Mouse (Mus musculus) heart, embryonic 12.5 days (tissue): ENCODE data around the gene Etv6. TPM values are rescaled to one million over a fixed set of nuclear protein-coding genes. Genes with fewer than 3 reads are reported as not detected.

ENCODE experiments used
- ATAC-seq: fragments of 200-750 bp; cut with Nextera tagmentation; 2 replicates; pipeline ENCODE4 v1.8.0; 2017; ENCODE audit warnings: moderate TSS enrichment, moderate library complexity; ENCODE audit not compliant: insufficient number of reproducible peaks, low FRiP score
- H3K27ac ChIP-seq: fragments of 300-500 bp; sonication (generic); 2 replicates; pipeline ENCODE4 v1.5.1; 2016; ENCODE audit warnings: mild to moderate bottlenecking, moderate library complexity; ENCODE audit not compliant: poor library complexity, severe bottlenecking
- H3K27me3 ChIP-seq: fragments of 300-500 bp; sonication (generic); replicated peaks from 2 replicates; pipeline ENCODE4 v1.6.1; 2016; ENCODE audit warnings: mild to moderate bottlenecking, moderate library complexity
- H3K36me3 ChIP-seq: fragments of 300-500 bp; sonication (generic); 2 replicates; pipeline ENCODE4 v1.6.1; 2016; ENCODE audit warnings: mild to moderate bottlenecking, moderate library complexity
- H3K4me1 ChIP-seq: fragments of 300-500 bp; sonication (generic); replicated peaks from 2 replicates; pipeline ENCODE4 v1.6.1; 2016; ENCODE audit warnings: mild to moderate bottlenecking
- H3K4me2 ChIP-seq: fragments of 300-500 bp; sonication (generic); 2 replicates; pipeline ENCODE4 v1.6.1; 2016; ENCODE audit warnings: mild to moderate bottlenecking, moderate library complexity
- H3K4me3 ChIP-seq: fragments of 300-500 bp; sonication (generic); 2 replicates; pipeline ENCODE4 v1.5.1; 2016; ENCODE audit warnings: mild to moderate bottlenecking
- H3K9ac ChIP-seq: fragments of 300-500 bp; sonication (generic); 2 replicates; pipeline ENCODE4 v1.6.1; 2016; ENCODE audit warnings: mild to moderate bottlenecking, moderate library complexity
- H3K9me3 ChIP-seq: fragments of 300-500 bp; sonication (generic); replicated peaks from 2 replicates; pipeline ENCODE4 v1.6.1; 2016; ENCODE audit warnings: mild to moderate bottlenecking, moderate library complexity
- WGBS: fragments of 180-500 bp; shearing (Covaris S2); methylation state at CpG from one replicate; pipeline ENCODE4 v1.1.7; 2016; 5-methylcytosine and 5-hydroxymethylcytosine counted together
- polyA plus RNA-seq: library from polyadenylated mRNA; unstranded; fragments of >200 nt; fragmentation: Nextera tagmentation; extraction: Ambion mirVana; gene quantifications from 2 replicates; pipeline ENCODE4 v1.2.1, GENCODE M21; 2016

Etv6 gene
- polyA plus RNA-seq, 1 experiment from 2014 or later = 19.9 TPM

- Histone ChIP-seq H3K36me3 (no peaks in the 10 kb centered on the region), H3K4me2 (no peak overlapping the region), H3K27ac (no peak overlapping the region), H3K4me1 (peaks cover 11% of the 10 kb centered on the region), H3K4me3 (no peak overlapping the region), H3K27me3 (no peaks in the 10 kb centered on the region), H3K9me3 (0 out of 2 replicates have a peak, but pooled peaks cover 7% of the 10 kb centered on the region), H3K9ac (no peak overlapping the region)
- 30% methylated on average over 7 of the region's 7 CpGs for WGBS
- ATAC-seq = no peak
Measured at GRCm38 (mm10) chr6:134032451-134032850, 3.0 kb upstream of the Etv6 start.

- Histone ChIP-seq H3K4me2 (peak overlapping the region; percentile 73), H3K9me3 (no peaks in the 10 kb centered on the region), H3K4me3 (peak overlapping the region; percentile 77), H3K9ac (peak overlapping the region; percentile 88), H3K27me3 (no peaks in the 10 kb centered on the region), H3K27ac (peak overlapping the region; percentile 100), H3K36me3 (no peaks in the 10 kb centered on the region), H3K4me1 (peaks cover 29% of the 10 kb centered on the region)
- no peak for ATAC-seq
- under 1% methylated on average over 8 of the region's 8 CpGs for WGBS
Measured at GRCm38 (mm10) chr6:134034436-134034835, 1.1 kb upstream of the Etv6 start.

GRCm38 (mm10) chr6:134034904-134035489 is 503 bp upstream of the Etv6 start:
- H3K27ac ChIP-seq = peak overlapping the region; percentile 100
- ATAC-seq = peak; percentile 91
- peak overlapping the region; percentile 73 for H3K4me2 ChIP-seq
- no peaks in the 10 kb centered on the region for H3K9me3 ChIP-seq
- H3K27me3 ChIP-seq = no peaks in the 10 kb centered on the region
- H3K9ac ChIP-seq = peak overlapping the region; percentile 88
- WGBS = under 1% methylated on average over 55 of the region's 55 CpGs
- peaks cover 33% of the 10 kb centered on the region for H3K4me1 ChIP-seq
- H3K4me3 ChIP-seq = peak overlapping the region; percentile 77
- H3K36me3 ChIP-seq = no peaks in the 10 kb centered on the region

GRCm38 (mm10) chr6:134036491-134036911 is 1.0 kb downstream of the Etv6 start:
- Histone ChIP-seq H3K9ac (peak overlapping the region; percentile 88), H3K4me1 (peaks cover 48% of the 10 kb centered on the region), H3K4me2 (peak overlapping the region; percentile 73), H3K9me3 (no peaks in the 10 kb centered on the region), H3K27me3 (no peaks in the 10 kb centered on the region), H3K36me3 (no peaks in the 10 kb centered on the region), H3K4me3 (peak overlapping the region; percentile 77), H3K27ac (peak overlapping the region; percentile 100)
- no peak for ATAC-seq
- 1% methylated on average over 8 of the region's 8 CpGs for WGBS

GRCm38 (mm10) chr6:134036951-134037431 is 1.5 kb downstream of the Etv6 start:
- ATAC-seq = no peak
- H3K9ac ChIP-seq = peak overlapping the region; percentile 88
- 8% methylated on average over 3 of the region's 3 CpGs for WGBS
- H3K9me3 ChIP-seq = no peaks in the 10 kb centered on the region
- H3K36me3 ChIP-seq = no peaks in the 10 kb centered on the region
- peak overlapping the region; percentile 73 for H3K4me2 ChIP-seq
- H3K27ac ChIP-seq = peak overlapping the region; percentile 100
- H3K27me3 ChIP-seq = no peaks in the 10 kb centered on the region
- H3K4me1 ChIP-seq = peaks cover 53% of the 10 kb centered on the region
- H3K4me3 ChIP-seq = peak overlapping the region; percentile 77

- Histone ChIP-seq H3K4me3 (peak overlapping the region; percentile 77), H3K27me3 (no peaks in the 10 kb centered on the region), H3K4me2 (peak overlapping the region; percentile 73), H3K9me3 (no peaks in the 10 kb centered on the region), H3K36me3 (no peaks in the 10 kb centered on the region), H3K4me1 (peaks cover 56% of the 10 kb centered on the region), H3K27ac (no peak overlapping the region; the same call in 1 of the 2 replicates), H3K9ac (0 out of 2 replicates have a peak overlapping the region, but pooled peaks have one; percentile 6)
- 19% methylated on average over 10 of the region's 10 CpGs for WGBS
- no peak for ATAC-seq
Measured at GRCm38 (mm10) chr6:134037960-134038359, 2.5 kb downstream of the Etv6 start.

- peak overlapping the region; percentile 77 for H3K4me3 ChIP-seq
- WGBS = 4% methylated on average over 6 of the region's 6 CpGs
- H3K27me3 ChIP-seq = no peaks in the 10 kb centered on the region
- H3K9me3 ChIP-seq = no peaks in the 10 kb centered on the region
- ATAC-seq = no peak
- no peaks in the 10 kb centered on the region for H3K36me3 ChIP-seq
- H3K4me1 ChIP-seq = peaks cover 65% of the 10 kb centered on the region
- H3K4me2 ChIP-seq = peak overlapping the region; percentile 73
- peak overlapping the region; percentile 53 for H3K9ac ChIP-seq
- peak overlapping the region; percentile 51 for H3K27ac ChIP-seq
Measured at GRCm38 (mm10) chr6:134038881-134039280, 3.4 kb downstream of the Etv6 start.

- ATAC-seq = no peak
- WGBS = 62% methylated on average over 8 of the region's 8 CpGs
- H3K27ac ChIP-seq = peak overlapping the region; percentile 51
- H3K36me3 ChIP-seq = no peaks in the 10 kb centered on the region
- H3K9ac ChIP-seq = no peak overlapping the region
- no peaks in the 10 kb centered on the region for H3K9me3 ChIP-seq
- peak overlapping the region; percentile 77 for H3K4me3 ChIP-seq
- H3K27me3 ChIP-seq = no peaks in the 10 kb centered on the region
- peak overlapping the region; percentile 73 for H3K4me2 ChIP-seq
- H3K4me1 ChIP-seq = peaks cover 70% of the 10 kb centered on the region
Measured at GRCm38 (mm10) chr6:134039351-134039750, 3.9 kb downstream of the Etv6 start.

- H3K4me2 ChIP-seq = no peak overlapping the region
- peaks cover 79% of the 10 kb centered on the region for H3K4me1 ChIP-seq
- H3K27ac ChIP-seq = peak overlapping the region; percentile 46; the same call in 1 of the 2 replicates
- no peaks in the 10 kb centered on the region for H3K9me3 ChIP-seq
- no peak overlapping the region for H3K9ac ChIP-seq
- H3K36me3 ChIP-seq = no peaks in the 10 kb centered on the region
- WGBS = 65% methylated on average over 3 of the region's 3 CpGs
- no peak overlapping the region for H3K4me3 ChIP-seq
- H3K27me3 ChIP-seq = no peaks in the 10 kb centered on the region
- ATAC-seq = no peak
Measured at GRCm38 (mm10) chr6:134040312-134040711, 4.8 kb downstream of the Etv6 start.

GRCm38 (mm10) chr6:134041286-134041685 is 5.8 kb downstream of the Etv6 start:
- Histone ChIP-seq H3K27me3 (no peaks in the 10 kb centered on the region), H3K27ac (peak overlapping the region; percentile 61), H3K9ac (no peak overlapping the region), H3K9me3 (no peaks in the 10 kb centered on the region), H3K4me1 (peaks cover 88% of the 10 kb centered on the region), H3K4me2 (peak overlapping the region; percentile 42; the same call in 1 of the 2 replicates), H3K36me3 (no peaks in the 10 kb centered on the region), H3K4me3 (no peak overlapping the region)
- WGBS = 73% methylated on average over 7 of the region's 7 CpGs
- no peak for ATAC-seq

GRCm38 (mm10) chr6:134041916-134042315 is 6.4 kb downstream of the Etv6 start:
- H3K9me3 ChIP-seq = no peaks in the 10 kb centered on the region
- no peak for ATAC-seq
- H3K9ac ChIP-seq = 0 out of 2 replicates have a peak overlapping the region, but pooled peaks have one; percentile 7
- peaks cover 94% of the 10 kb centered on the region for H3K4me1 ChIP-seq
- 14% methylated on average over 12 of the region's 12 CpGs for WGBS
- H3K4me3 ChIP-seq = no peak overlapping the region
- no peaks in the 10 kb centered on the region for H3K27me3 ChIP-seq
- H3K4me2 ChIP-seq = peak overlapping the region; percentile 42
- H3K27ac ChIP-seq = peak overlapping the region; percentile 61
- no peaks in the 10 kb centered on the region for H3K36me3 ChIP-seq
